Mouse (Mus musculus) MEL-GATA-1-ER (cell line): ENCODE data around the gene Arhgef38.
A peak's percentile ranks its signal among the peaks of the same experiment; 100 is the strongest.

Experiments used
- DNase-seq: peaks from one replicate; pipeline ENCODE4 v3.0.0-alpha.2; 2012; ENCODE audit warnings: low read depth; ENCODE audit errors: extremely low read depth

The Arhgef38 gene

GRCm38 (mm10) chr3:133234821-133235295 lies at the start of gene Arhgef38:
TSS of gene Arhgef38 (minus strand) at chr3:133234949.
- no peak for DNase-seq

GRCm38 (mm10) chr3:133271887-133272286 lies 37.1 kb upstream of the Arhgef38 start:
- peak; percentile 60 for DNase-seq

DNA sequence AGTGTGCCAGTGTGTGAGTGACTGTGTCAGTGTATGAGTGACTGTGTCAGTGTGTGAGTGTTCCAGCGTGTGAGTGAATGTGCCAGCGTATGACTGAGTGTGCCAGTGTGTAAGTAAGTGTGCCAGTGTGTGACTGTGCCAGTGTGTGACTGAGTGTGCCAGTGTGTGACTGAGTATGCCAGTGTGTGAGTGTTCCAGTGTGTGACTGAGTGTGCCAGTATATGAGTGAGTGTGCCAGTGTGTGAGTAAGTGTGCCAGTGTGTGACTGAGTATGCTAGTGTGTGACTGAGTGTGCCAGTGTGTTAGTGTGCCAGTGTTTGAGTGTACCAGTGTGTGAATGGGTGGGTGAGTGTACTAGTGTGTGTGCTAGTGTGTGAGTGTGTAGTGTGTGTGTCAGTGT lies 24.1 kb upstream of the Arhgef38 start:
- DNase-seq = no peak

GRCm38 (mm10) chr3:133255842-133256241 lies 21.1 kb upstream of the Arhgef38 start:
- no peak for DNase-seq

GRCm38 (mm10) chr3:133244027-133244426 lies 9.3 kb upstream of the Arhgef38 start:
- no peak for DNase-seq

- no peak for DNase-seq
Measured at GRCm38 (mm10) chr3:133241916-133242315, 7.2 kb upstream of the Arhgef38 start.

DNA sequence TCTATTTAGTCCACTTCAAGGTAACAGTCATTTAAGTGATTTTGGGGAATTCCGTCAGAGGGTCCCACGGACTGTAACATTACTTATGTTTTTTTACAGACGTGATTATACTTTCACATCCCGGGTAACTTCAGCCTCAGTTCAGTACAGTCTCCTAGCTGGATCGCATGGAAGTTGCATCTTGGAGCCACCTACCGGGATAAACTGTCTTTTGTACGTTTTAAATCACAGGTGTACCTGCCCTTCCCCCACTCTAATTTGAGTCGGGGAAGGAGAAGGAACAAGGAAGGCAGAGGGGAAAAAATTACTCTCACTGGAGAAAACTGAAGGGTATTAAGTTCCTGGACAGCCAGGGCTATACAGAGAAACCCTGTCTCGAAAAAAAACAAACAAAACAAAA lies 756 bp downstream of the Arhgef38 start:
- no peak for DNase-seq

- DNase-seq = no peak
Measured at GRCm38 (mm10) chr3:133230427-133230826, 4.3 kb downstream of the Arhgef38 start.

GRCm38 (mm10) chr3:133229594-133229993 lies 5.2 kb downstream of the Arhgef38 start:
- DNase-seq = no peak

- no peak for DNase-seq
Measured at GRCm38 (mm10) chr3:133227258-133228012, 7.3 kb downstream of the Arhgef38 start.

GRCm38 (mm10) chr3:133218501-133218900 lies 16.2 kb downstream of the Arhgef38 start:
- DNase-seq = no peak

- no peak for DNase-seq
Measured at GRCm38 (mm10) chr3:133215198-133215819, 19.4 kb downstream of the Arhgef38 start.

GRCm38 (mm10) chr3:133213434-133214114 lies 21.2 kb downstream of the Arhgef38 start:
- DNase-seq = no peak

DNA sequence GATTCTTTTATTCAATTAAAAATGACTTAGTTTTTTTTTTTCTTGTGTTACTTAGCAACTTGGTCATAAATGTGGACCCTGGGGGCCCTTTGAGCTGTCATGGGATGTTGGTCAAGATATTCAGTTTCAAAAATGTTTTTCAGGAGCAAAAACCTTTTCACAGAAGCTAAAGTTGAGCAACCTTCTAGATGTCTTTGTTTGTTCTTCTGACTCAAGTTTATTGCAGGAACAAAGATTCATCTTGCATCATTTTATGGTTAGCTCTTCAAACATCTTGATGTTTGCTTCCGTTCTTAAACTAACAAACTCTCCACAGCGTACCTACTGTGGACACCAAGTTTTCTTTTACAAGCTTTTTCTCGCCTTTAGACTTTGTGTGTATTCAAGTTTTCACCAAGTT lies 23.4 kb downstream of the Arhgef38 start:
- no peak for DNase-seq

- no peak for DNase-seq
Measured at GRCm38 (mm10) chr3:133203713-133204112, 31.0 kb downstream of the Arhgef38 start.

DNA sequence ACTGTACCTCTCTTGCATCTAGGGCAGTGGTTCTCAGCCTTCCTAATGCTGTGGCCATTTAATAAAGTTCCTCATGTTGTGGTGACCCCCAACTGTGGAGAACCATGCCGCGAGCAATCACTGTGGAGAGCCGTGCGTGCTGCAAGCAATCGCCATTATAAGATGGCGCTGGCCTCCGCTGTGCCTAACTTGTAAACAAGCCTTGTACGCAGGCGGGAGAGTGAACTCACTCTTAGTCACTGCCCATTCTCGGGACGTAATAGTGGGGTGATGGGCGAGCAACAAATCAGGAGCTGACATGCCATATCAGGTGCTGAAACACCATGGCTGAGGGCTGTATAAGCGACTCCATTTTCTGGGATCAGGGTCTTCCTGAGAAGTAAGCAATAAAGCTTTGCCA lies 32.6 kb downstream of the Arhgef38 start:
- no peak for DNase-seq

GRCm38 (mm10) chr3:133188930-133189329 lies 45.8 kb downstream of the Arhgef38 start:
- no peak for DNase-seq

- no peak for DNase-seq
Measured at GRCm38 (mm10) chr3:133187524-133187923, 47.2 kb downstream of the Arhgef38 start.

DNA sequence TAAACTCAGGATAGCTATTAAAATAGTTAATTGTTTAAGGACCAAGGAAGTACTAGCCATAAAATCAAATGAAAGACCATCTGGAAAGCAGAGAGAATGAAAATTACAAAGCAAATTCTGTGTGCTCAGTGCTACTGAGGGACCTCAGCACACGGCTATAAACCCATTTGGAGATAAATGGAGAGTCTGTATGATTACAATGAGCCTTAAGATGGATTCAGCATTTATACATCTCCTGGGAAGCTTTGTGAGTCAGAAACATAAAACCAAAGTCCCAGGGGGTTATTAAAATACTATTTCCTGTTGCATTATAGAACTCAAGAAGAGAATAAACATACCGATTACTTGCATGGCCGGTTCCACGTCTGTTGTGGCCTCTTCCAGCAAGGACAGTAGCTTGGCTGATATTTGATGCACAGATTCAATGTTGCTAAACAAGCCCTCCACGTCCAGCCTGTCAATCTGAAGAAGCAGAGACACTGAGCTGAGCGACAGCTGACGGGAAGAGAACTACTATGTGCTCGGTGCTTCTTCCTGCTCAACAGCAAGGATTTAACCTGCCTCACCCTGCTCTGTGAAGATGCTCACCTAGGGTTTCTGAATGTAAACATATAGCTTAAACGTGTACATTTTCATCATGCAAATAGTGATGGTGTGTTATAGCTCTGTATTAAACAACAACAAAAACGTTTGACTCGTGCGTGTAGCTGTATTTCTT lies 58.6 kb downstream of the Arhgef38 start:
- DNase-seq = no peak

GRCm38 (mm10) chr3:133172291-133172690 lies 62.5 kb downstream of the Arhgef38 start:
- no peak for DNase-seq

DNA sequence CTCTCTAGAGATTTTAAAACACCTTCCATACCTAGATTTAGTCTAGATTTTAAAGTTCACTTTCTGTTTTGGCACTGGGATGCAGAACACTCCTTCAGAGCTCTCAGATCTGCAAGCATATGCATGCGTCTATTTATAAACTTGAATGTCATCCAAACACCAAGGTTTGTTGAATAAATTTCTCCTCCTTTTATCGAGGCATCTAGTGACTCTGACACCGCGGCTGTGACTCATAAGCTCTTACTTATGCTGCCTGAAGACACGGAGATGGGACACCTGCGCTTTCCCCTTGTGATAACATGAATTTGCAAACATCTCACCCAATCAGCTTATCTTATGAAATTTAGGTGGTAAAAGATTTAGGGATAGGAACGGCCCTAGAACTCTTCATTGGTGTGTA lies 65.0 kb downstream of the Arhgef38 start:
- DNase-seq = no peak

DNA sequence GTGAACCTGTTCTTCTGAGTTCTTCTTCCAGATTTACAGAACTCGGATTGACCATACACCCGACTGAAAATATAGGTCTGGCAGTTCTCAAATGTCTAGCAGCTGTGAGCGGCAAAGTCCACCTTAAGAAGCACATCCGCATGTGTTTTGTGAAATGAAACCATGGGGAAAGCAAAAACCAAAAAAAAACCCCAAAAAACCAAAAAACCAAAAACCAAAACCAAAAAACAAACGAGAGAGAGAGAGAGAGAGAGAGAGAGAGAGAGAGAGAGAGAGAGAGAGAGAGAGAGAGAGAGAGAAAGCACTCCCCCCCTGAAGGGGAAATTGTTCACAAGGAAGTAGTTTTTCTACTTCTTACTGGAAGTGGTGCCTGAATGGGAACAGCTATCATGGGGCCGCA lies 67.2 kb downstream of the Arhgef38 start:
- no peak for DNase-seq
